Mouse (Mus musculus) liver, embryonic 14.5 days (tissue): Measurements from ENCODE around the gene Eef1akmt1. TPM values are rescaled to one million over a fixed set of nuclear protein-coding genes. Genes with fewer than 3 reads are reported as not detected.
A peak's percentile ranks its signal among the peaks of the same experiment; 100 is the strongest.

Experiments
- ATAC-seq: fragments of 200-750 bp; cut with Nextera tagmentation; 2 replicates; pipeline ENCODE4 v1.8.0; 2017; ENCODE audit warnings: moderate number of reproducible peaks, mild to moderate bottlenecking, moderate library complexity; ENCODE audit not compliant: insufficient read depth
- DNase-seq, 3 experiments: peaks; one replicate each; pipeline ENCODE4 v3.0.0-alpha.2; 2012 to 2013; ENCODE audit warnings: low read depth in 3 of 3, low spot score in 3 of 3
- H3K27ac ChIP-seq: fragments of 300-500 bp; sonication (generic); 2 replicates; pipeline ENCODE4 v1.5.1; 2014; ENCODE audit warnings: moderate library complexity, mild to moderate bottlenecking, control low read depth, inconsistent platforms
- H3K27me3 ChIP-seq: fragments of 300-500 bp; sonication (generic); 2 replicates; pipeline ENCODE4 v1.6.1; 2014; ENCODE audit warnings: mild to moderate bottlenecking, low read length, moderate library complexity; ENCODE audit not compliant: control insufficient read depth, insufficient read depth
- H3K36me3 ChIP-seq: fragments of 300-500 bp; sonication (generic); replicated peaks from 2 replicates; pipeline ENCODE4 v1.6.1; 2014; ENCODE audit warnings: low read depth; ENCODE audit not compliant: control insufficient read depth, insufficient read depth
- H3K4me1 ChIP-seq, 2 experiments: fragments of 200-500 bp in 1 of 2; fragments of 300-500 bp in 1 of 2; sonication (generic) in 1 of 2; replicated peaks; 2 replicates each; pipeline ENCODE4 v1.6.1; 2012 to 2014; ENCODE audit warnings: antibody characterized with exemption in 1 of 2, inconsistent platforms in 1 of 2, low read length in 1 of 2; ENCODE audit not compliant: control insufficient read depth in 2 of 2, insufficient read depth in 2 of 2
- H3K4me2 ChIP-seq: fragments of 300-500 bp; sonication (generic); 2 replicates; pipeline ENCODE4 v1.6.1; 2014; ENCODE audit warnings: low read depth, mild to moderate bottlenecking, control low read depth, moderate library complexity
- H3K4me3 ChIP-seq, 2 experiments: fragments of 200-500 bp in 1 of 2; fragments of 300-500 bp in 1 of 2; sonication (generic) in 1 of 2; 2 replicates each; pipeline ENCODE4 v1.5.1; 2012 to 2014; ENCODE audit warnings: low read depth in 2 of 2, low read length in 2 of 2, mild to moderate bottlenecking in 2 of 2, control low read depth in 1 of 2, inconsistent platforms in 1 of 2, moderate library complexity in 1 of 2; ENCODE audit not compliant: insufficient read depth in 1 of 2
- H3K9ac ChIP-seq: fragments of 300-500 bp; sonication (generic); replicated peaks from 2 replicates; pipeline ENCODE4 v1.6.1; 2014; ENCODE audit warnings: mild to moderate bottlenecking, control low read depth, moderate library complexity
- H3K9me3 ChIP-seq: fragments of 300-500 bp; sonication (generic); 2 replicates; pipeline ENCODE4 v1.6.1; 2016; ENCODE audit warnings: low read length, mixed read lengths; ENCODE audit not compliant: control insufficient read depth
- CTCF ChIP-seq: IDR thresholded peaks from 2 replicates; pipeline ENCODE4 v1.5.1; 2016; ENCODE audit warnings: antibody characterized with exemption, low read depth, control low read depth
- EP300 ChIP-seq: IDR thresholded peaks from 2 replicates; pipeline ENCODE4 v1.6.1; 2016; ENCODE audit warnings: antibody characterized with exemption, low read depth
- WGBS: fragments of 180-500 bp; shearing (Covaris S2); extraction: QIAGEN DNeasy Blood & Tissue Kit; methylation state at CpG from one replicate; pipeline ENCODE4 v1.1.7; 2014; ENCODE audit not compliant: insufficient replicate concordance; 5-methylcytosine and 5-hydroxymethylcytosine counted together
- polyA plus RNA-seq, 2 experiments: library from polyadenylated mRNA; depleted of rRNA in 1 of 2; stranded (reverse) in 1 of 2; unstranded in 1 of 2; fragments of >200 nt; fragmentation: Nextera tagmentation in 1 of 2; extraction: Ambion mirVana in 1 of 2; gene quantifications; 2 replicates each; pipeline versions ENCODE4 v1.2.1 to v1.2.3; 2012 to 2014

Eef1akmt1 gene
- polyA plus RNA-seq, 2 experiments, result 14.0 to 41.8 TPM

GRCm38 (mm10) chr14:57529786-57530515 lies 41.5 kb downstream of the Eef1akmt1 start:
- Histone ChIP-seq H3K27me3 (peaks cover 18% of the 10 kb centered on the region), H3K27ac (no peak overlapping the region), H3K4me1 (peaks cover 0 to 10% of the 10 kb centered on the region in 2 experiments; a peak in 3 of 4 replicates), H3K36me3 (no peaks in the 10 kb centered on the region), H3K4me2 (no peak overlapping the region), H3K4me3 (no peak overlapping the region), H3K9me3 (no peaks in the 10 kb centered on the region), H3K9ac (no peak overlapping the region)
- DNase-seq (no peak), ATAC-seq (no peak)
- TF ChIP-seq CTCF, result no peak
- TF ChIP-seq EP300, result no peak
- 44% methylated on average over 5 of the region's 5 CpGs for WGBS

- no peaks in the 10 kb centered on the region for H3K36me3 ChIP-seq
- peaks cover 25% of the 10 kb centered on the region for H3K27me3 ChIP-seq
- WGBS, result 24% methylated on average over 10 of the region's 10 CpGs
- peaks cover 0 to 10% of the 10 kb centered on the region in 2 experiments; a peak in 3 of 4 replicates for H3K4me1 ChIP-seq
- H3K9ac ChIP-seq, result no peak overlapping the region
- H3K9me3 ChIP-seq, result no peaks in the 10 kb centered on the region
- no peak for TF ChIP-seq EP300
- TF ChIP-seq CTCF, result no peak
- H3K4me2 ChIP-seq, result no peak overlapping the region
- no peak for DNase-seq
- no peak for ATAC-seq
- no peak overlapping the region for H3K27ac ChIP-seq
- no peak overlapping the region for H3K4me3 ChIP-seq
Measured at GRCm38 (mm10) chr14:57529086-57529785, 42.2 kb downstream of the Eef1akmt1 start.

- H3K9ac ChIP-seq, result no peak overlapping the region
- TF ChIP-seq CTCF (no peak), EP300 (no peak)
- H3K4me3 ChIP-seq, result no peak overlapping the region
- no peaks in the 10 kb centered on the region for H3K9me3 ChIP-seq
- H3K27ac ChIP-seq, result no peak overlapping the region
- DNase-seq (no peak), ATAC-seq (no peak)
- 39% methylated on average over 2 of the region's 2 CpGs for WGBS
- H3K36me3 ChIP-seq, result no peaks in the 10 kb centered on the region
- H3K4me1 ChIP-seq, result peaks cover 0 to 10% of the 10 kb centered on the region in 2 experiments; a peak in 3 of 4 replicates
- peaks cover 41% of the 10 kb centered on the region for H3K27me3 ChIP-seq
- no peak overlapping the region for H3K4me2 ChIP-seq
Measured at GRCm38 (mm10) chr14:57527598-57527997, 43.8 kb downstream of the Eef1akmt1 start.

DNA sequence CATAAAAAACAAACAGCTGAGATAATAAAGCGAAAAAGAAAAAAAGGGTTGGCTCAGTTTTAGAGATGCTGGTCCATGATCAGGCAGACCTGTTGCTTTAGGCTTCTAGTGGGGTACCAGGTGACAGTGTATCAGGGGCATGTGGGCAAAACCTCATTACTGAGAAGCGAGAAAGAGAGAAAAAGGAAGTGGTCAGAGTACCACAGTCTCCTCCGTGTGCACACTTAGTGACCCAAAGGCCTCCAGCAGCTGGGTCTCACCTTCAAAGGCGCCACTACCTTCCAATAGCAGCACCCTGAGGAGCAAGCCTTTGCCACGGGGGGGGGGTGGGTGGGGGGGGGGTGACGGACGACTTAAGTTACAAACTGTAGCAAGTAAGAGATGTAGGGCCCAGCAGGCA lies 44.3 kb downstream of the Eef1akmt1 start:
- WGBS, result 23% methylated on average over 7 of the region's 7 CpGs
- Histone ChIP-seq H3K9ac (no peak overlapping the region), H3K9me3 (no peaks in the 10 kb centered on the region), H3K4me1 (peaks cover 0 to 10% of the 10 kb centered on the region in 2 experiments; a peak in 3 of 4 replicates), H3K27me3 (peaks cover 41% of the 10 kb centered on the region), H3K4me3 (no peak overlapping the region), H3K27ac (no peak overlapping the region), H3K36me3 (no peaks in the 10 kb centered on the region), H3K4me2 (no peak overlapping the region)
- DNase-seq, result no peak
- TF ChIP-seq CTCF (no peak), EP300 (no peak)
- no peak for ATAC-seq

DNA sequence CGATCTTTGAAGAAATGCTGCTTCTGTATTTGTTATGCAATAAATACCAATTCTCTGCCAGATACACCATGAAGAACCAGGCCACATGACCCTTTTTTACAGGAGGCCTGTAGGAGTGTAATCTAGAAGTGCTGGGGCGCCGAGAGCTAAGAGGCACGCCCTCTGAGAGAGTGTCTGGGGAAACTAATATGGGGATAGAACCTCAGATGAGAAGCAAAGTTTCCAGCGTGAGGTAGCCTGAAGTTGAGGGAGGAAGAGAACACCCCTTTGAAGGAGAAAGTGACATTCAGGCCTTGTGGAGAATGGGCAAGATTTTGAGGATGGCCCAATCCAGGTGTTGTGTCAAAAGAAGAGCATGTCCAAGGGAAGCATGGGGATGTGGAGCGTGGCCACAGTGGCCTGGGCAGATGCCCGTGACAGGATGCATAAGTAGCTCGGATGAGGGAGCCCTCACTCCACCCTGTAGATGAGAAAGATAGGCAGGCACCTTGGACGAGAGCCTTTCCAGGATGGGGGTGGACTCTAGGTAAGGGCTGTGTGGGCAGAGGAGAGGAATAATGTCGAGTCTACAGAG lies 45.3 kb downstream of the Eef1akmt1 start:
- H3K27ac ChIP-seq, result no peak overlapping the region
- no peak overlapping the region for H3K4me3 ChIP-seq
- no peaks in the 10 kb centered on the region for H3K36me3 ChIP-seq
- no peak for DNase-seq
- WGBS, result 31% methylated on average over 10 of the region's 10 CpGs
- no peak for TF ChIP-seq CTCF
- no peak for TF ChIP-seq EP300
- H3K4me1 ChIP-seq, result peaks cover 0 to 10% of the 10 kb centered on the region in 2 experiments; a peak in 3 of 4 replicates
- H3K4me2 ChIP-seq, result peak overlapping the region; percentile 68
- ATAC-seq, result no peak; the same call in 1 of the 2 replicates
- H3K27me3 ChIP-seq, result peaks cover 41% of the 10 kb centered on the region
- no peaks in the 10 kb centered on the region for H3K9me3 ChIP-seq
- no peak overlapping the region for H3K9ac ChIP-seq
